Mouse (Mus musculus) forebrain, postnatal 0 days (tissue): ENCODE measurements around the gene Rasl2-9. TPM values are rescaled to one million over a fixed set of nuclear protein-coding genes. Genes with fewer than 3 reads are reported as not detected.

Source experiments
- ATAC-seq: fragments of 200-750 bp; cut with Nextera tagmentation; 2 replicates; pipeline ENCODE4 v1.8.0; 2017; ENCODE audit warnings: mild to moderate bottlenecking, moderate library complexity
- DNase-seq: peaks from one replicate; pipeline ENCODE4 v3.0.0-alpha.2; 2015
- H3K27ac ChIP-seq: fragments of 300-500 bp; sonication (generic); 2 replicates; pipeline ENCODE4 v1.5.1; 2014; ENCODE audit warnings: low read depth, mild to moderate bottlenecking, antibody characterized with exemption, low read length, moderate library complexity, mixed read lengths
- H3K27me3 ChIP-seq: fragments of 300-500 bp; sonication (generic); 2 replicates; pipeline ENCODE4 v1.6.1; 2014; ENCODE audit warnings: mild to moderate bottlenecking, low read length, mixed read lengths; ENCODE audit not compliant: insufficient read depth
- H3K36me3 ChIP-seq: fragments of 300-500 bp; sonication (generic); 2 replicates; pipeline ENCODE4 v1.6.1; 2014; ENCODE audit warnings: mild to moderate bottlenecking, moderate library complexity; ENCODE audit not compliant: insufficient read depth
- H3K4me1 ChIP-seq: fragments of 300-500 bp; sonication (generic); 2 replicates; pipeline ENCODE4 v1.6.1; 2014; ENCODE audit warnings: antibody characterized with exemption; ENCODE audit not compliant: insufficient read depth
- H3K4me2 ChIP-seq: fragments of 300-500 bp; sonication (generic); 2 replicates; pipeline ENCODE4 v1.6.1; 2014; ENCODE audit warnings: low read depth, mild to moderate bottlenecking, moderate library complexity
- H3K4me3 ChIP-seq: fragments of 300-500 bp; sonication (generic); 2 replicates; pipeline ENCODE4 v1.5.1; 2014; ENCODE audit warnings: low read depth, low read length, mixed read lengths
- H3K9ac ChIP-seq: fragments of 300-500 bp; sonication (generic); 2 replicates; pipeline ENCODE4 v1.6.1; 2014; ENCODE audit warnings: mild to moderate bottlenecking
- H3K9me3 ChIP-seq: fragments of 300-500 bp; sonication (generic); 2 replicates; pipeline ENCODE4 v1.6.1; 2016; ENCODE audit warnings: low read length
- CTCF ChIP-seq: sonication (generic); IDR thresholded peaks from 2 replicates; pipeline ENCODE4 v1.5.1; 2016; ENCODE audit warnings: antibody characterized with exemption, control low read depth, low read depth
- WGBS: fragments of 180-500 bp; shearing (Covaris S2); extraction: QIAGEN DNeasy Blood & Tissue Kit; methylation state at CpG from one replicate; pipeline ENCODE4 v1.1.7; 2014; 5-methylcytosine and 5-hydroxymethylcytosine counted together
- polyA plus RNA-seq: library from polyadenylated mRNA; unstranded; fragments of >200 nt; fragmentation: Nextera tagmentation; extraction: Ambion mirVana; gene quantifications from 2 replicates; pipeline ENCODE4 v1.2.1, GENCODE M21; 2015
- total RNA-seq: library from RNA; depleted of rRNA; stranded (reverse); fragments of >200 nt; gene quantifications from 2 replicates; pipeline ENCODE4 v1.2.3, GENCODE M21; 2014

Rasl2-9 gene
- total and polyA plus RNA-seq, 2 experiments from 2014 or later = 0.24 to 0.65 TPM

DNA sequence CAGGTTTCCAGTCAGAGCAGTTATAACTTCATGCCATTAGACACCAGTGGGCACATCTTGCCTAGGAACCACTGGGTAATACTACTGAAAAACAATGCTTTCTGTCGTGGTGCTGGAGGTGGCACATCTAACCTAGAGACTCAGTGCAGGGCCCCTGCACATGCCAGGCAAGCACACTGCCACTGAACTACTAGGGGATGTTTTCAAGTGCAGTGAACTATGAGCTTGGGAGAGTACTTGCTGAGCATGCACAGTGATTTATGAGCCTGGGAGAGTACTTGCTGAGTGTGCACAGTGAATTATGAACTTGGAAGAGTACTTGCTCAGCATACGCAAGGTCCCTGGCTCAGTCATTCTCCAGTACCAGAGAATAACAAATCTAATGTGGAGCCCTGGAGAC lies 23.2 kb downstream of the Rasl2-9 start:
- Histone ChIP-seq H3K9ac (no peak overlapping the region), H3K4me3 (no peak overlapping the region), H3K27me3 (no peaks in the 10 kb centered on the region), H3K4me1 (no peaks in the 10 kb centered on the region), H3K36me3 (peaks cover 16% of the 10 kb centered on the region), H3K4me2 (no peak overlapping the region), H3K9me3 (no peaks in the 10 kb centered on the region), H3K27ac (no peak overlapping the region)
- WGBS = 89% methylated on average over 2 of the region's 2 CpGs
- no peak for TF ChIP-seq CTCF
- DNase-seq = no peak
- ATAC-seq = no peak

DNA sequence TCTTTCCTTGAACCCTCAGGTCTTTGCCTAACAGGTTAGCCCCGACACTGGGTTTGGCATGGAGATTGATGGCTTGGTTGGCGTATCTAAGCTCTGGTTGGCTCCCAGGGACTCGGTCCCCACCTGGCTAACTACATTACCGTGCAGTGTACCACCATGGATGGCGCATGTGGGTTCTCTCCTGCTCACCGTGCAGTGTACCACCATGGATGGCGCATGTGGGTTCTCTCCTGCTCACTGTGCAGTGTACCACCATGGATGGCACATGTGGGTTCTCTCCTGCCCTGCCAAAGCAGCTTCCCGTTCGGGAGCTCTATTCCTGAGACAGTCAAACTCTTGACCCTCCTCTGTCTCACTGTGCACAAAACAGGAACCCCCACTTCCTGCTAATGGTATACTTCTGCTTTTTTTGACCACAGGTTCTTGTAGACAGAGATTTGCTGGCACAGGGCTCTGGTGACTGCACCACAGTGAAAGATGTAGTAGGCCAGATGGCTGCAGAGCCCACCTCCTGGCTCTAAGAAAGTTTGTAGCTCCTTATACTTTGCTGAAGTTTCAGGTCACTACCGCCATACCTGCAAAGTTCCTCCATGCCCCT lies 24.6 kb downstream of the Rasl2-9 start:
- Histone ChIP-seq H3K9ac (no peak overlapping the region), H3K27ac (no peak overlapping the region), H3K9me3 (no peaks in the 10 kb centered on the region), H3K36me3 (peaks cover 29% of the 10 kb centered on the region), H3K4me2 (no peak overlapping the region), H3K4me3 (no peak overlapping the region), H3K4me1 (no peaks in the 10 kb centered on the region), H3K27me3 (no peaks in the 10 kb centered on the region)
- no peak for ATAC-seq
- 95% methylated on average over 10 of the region's 10 CpGs for WGBS
- no peak for TF ChIP-seq CTCF
- no peak for DNase-seq

DNA sequence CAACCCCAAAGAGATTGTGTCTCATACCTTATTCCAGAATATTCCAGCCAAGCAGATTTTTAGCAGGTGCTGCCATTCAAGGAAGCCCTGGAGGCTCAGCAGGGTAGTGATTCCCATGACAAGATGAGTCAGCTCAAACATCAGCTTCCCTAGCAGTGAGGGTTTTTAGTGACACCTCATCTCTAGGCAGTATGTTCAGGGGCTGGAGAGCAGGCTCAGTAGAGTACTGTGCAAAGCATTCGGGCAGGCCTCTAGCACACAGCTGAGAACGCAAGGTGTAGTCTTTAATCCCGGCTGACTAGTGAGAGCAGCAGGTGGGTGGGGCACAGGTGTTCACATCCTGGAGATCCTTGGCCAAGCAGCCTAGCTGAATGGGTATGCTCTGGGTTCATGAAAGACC lies 26.0 kb downstream of the Rasl2-9 start:
- TF ChIP-seq CTCF = no peak
- Histone ChIP-seq H3K9ac (no peak overlapping the region), H3K4me1 (no peaks in the 10 kb centered on the region), H3K27ac (no peak overlapping the region), H3K27me3 (no peaks in the 10 kb centered on the region), H3K36me3 (peaks cover 42% of the 10 kb centered on the region), H3K4me3 (no peak overlapping the region), H3K4me2 (no peak overlapping the region), H3K9me3 (no peaks in the 10 kb centered on the region)
- peak; percentile 26; the same call in 1 of the 2 replicates for ATAC-seq
- 89% methylated on average over 3 of the region's 3 CpGs for WGBS
- DNase-seq = no peak

DNA sequence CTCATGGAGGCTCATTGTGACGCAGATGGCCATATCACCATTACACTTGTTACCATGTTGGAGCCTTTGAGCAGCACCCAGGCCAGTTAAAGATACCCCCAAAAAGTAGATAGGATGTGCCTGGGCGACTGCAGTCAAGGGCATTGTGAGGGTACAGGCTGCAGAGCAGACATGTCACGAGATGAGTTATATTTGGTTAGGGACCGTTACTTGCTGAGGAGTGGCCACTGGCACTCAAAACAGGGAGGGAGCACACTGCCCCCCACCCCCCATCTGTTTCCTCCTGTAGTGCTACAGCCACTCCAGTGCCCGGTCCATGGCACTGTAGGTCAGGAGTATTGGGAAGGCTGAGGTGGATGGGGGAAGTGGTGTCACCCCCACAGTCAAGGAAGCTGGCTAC lies 27.0 kb downstream of the Rasl2-9 start:
- TF ChIP-seq CTCF = no peak
- peaks cover 51% of the 10 kb centered on the region for H3K36me3 ChIP-seq
- no peak overlapping the region for H3K27ac ChIP-seq
- H3K27me3 ChIP-seq = no peaks in the 10 kb centered on the region
- no peak overlapping the region for H3K4me3 ChIP-seq
- H3K9me3 ChIP-seq = no peaks in the 10 kb centered on the region
- WGBS = 95% methylated on average over 5 of the region's 5 CpGs
- H3K4me1 ChIP-seq = no peaks in the 10 kb centered on the region
- H3K4me2 ChIP-seq = no peak overlapping the region
- no peak for ATAC-seq
- no peak overlapping the region for H3K9ac ChIP-seq
- DNase-seq = no peak

DNA sequence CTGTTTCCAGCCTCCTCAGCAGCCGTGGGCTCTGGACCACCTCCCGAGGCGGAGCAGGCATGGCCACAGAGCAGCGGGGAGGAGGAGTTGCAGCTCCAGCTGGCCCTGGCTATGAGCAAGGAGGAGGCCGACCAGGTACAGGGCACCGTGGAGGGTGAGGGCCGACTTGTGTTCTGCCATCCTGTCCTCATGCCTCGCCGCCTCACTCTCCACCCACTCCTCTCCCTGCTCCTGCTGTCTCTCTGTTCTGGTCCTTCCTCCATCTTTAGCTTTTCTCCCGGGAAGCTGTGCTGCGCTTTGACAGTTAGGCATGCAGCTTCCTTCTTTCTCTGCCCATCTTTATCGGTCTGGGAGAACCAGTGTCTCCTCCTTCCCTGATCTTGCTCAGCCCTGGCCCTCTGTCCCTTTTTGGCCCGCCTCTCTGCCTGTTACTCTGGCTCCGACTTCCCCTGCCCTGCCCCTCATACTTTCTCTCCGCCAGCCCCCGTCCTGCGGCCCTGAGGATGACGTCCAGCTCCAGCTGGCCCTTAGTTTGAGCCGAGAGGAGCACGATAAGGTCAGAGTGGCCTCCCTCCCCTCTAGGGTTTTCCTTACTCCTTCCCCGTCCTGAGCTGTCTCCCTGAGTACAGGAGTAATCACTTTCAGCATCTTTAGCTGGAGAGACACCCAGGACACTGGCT lies 32.8 kb downstream of the Rasl2-9 start:
- no peak overlapping the region for H3K4me3 ChIP-seq
- 85% methylated on average over 21 of the region's 21 CpGs for WGBS
- no peaks in the 10 kb centered on the region for H3K4me1 ChIP-seq
- no peak for ATAC-seq
- H3K36me3 ChIP-seq = peaks cover 73% of the 10 kb centered on the region
- no peak for DNase-seq
- H3K9ac ChIP-seq = no peak overlapping the region
- no peak overlapping the region for H3K4me2 ChIP-seq
- no peak overlapping the region for H3K27ac ChIP-seq
- H3K9me3 ChIP-seq = no peaks in the 10 kb centered on the region
- no peaks in the 10 kb centered on the region for H3K27me3 ChIP-seq
- TF ChIP-seq CTCF = no peak

DNA sequence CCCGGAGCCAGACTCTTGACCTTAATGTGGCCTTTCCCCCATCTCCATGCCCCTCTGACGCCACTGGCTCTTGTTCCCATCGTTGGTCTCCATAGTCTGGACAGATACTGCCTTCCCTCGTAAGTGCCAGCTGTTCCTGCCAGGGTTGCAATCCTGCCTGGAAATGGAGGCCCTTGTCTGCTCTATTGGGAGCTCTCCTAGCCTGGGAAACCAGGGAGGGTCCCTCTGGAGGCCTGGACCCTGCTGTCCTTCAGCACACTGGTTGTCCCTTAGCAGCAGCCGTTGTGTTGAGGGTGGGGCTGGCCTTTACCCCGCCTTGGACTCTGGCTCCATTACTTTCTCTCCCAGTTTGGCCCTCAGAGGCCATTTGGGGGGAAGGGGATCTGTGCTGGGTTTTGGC lies 33.4 kb downstream of the Rasl2-9 start:
- H3K4me3 ChIP-seq = no peak overlapping the region
- TF ChIP-seq CTCF = no peak
- H3K9ac ChIP-seq = no peak overlapping the region
- H3K9me3 ChIP-seq = no peaks in the 10 kb centered on the region
- H3K27ac ChIP-seq = no peak overlapping the region
- H3K4me1 ChIP-seq = no peaks in the 10 kb centered on the region
- H3K27me3 ChIP-seq = no peaks in the 10 kb centered on the region
- H3K36me3 ChIP-seq = peaks cover 67% of the 10 kb centered on the region
- ATAC-seq (no peak), DNase-seq (no peak)
- WGBS = 90% methylated on average over 6 of the region's 6 CpGs
- no peak overlapping the region for H3K4me2 ChIP-seq

DNA sequence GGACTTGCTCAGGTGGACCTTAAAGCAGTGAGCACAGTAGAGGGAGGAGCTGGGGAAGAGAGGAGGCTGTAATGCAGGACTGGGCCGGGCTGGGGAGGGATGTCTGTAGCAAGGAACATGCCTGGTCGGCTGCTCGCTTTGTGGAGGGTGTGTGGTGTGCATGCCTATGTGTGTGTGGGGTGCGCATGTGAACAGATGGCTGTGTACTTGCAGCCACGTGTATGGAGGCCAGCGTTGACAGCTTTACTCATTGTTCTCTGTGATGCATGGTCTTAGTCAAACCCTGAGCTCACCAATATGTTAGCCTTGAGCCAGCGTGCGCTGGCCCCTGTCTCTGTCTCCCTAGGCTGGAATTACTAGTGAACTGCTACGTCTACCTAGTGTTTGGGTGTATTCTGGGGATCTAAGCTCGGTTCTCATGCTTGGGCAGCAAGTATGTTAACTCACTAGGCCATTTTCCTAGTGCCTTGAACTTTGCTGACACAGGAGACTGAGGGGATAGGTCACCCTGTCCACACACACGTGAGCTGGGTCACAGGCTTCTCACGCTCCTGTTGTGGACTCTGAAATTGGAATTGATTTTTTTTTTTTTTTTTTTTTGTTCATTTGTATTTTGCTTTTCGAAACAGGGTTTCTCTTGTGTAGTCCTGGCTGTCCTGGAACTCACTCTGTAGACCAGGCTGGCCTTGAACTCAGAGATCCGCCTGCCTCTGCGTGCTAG lies 34.6 kb downstream of the Rasl2-9 start:
- H3K4me2 ChIP-seq = no peak overlapping the region

More for the DNA sequence above, 34.6 kb downstream of the Rasl2-9 start:
- ATAC-seq (no peak), DNase-seq (no peak)
- TF ChIP-seq CTCF = no peak
- H3K27ac ChIP-seq = no peak overlapping the region
- H3K4me1 ChIP-seq = no peaks in the 10 kb centered on the region
- H3K36me3 ChIP-seq = peaks cover 59% of the 10 kb centered on the region
- 89% methylated on average over 15 of the region's 15 CpGs for WGBS
- no peak overlapping the region for H3K9ac ChIP-seq
- H3K9me3 ChIP-seq = no peaks in the 10 kb centered on the region
- H3K27me3 ChIP-seq = no peaks in the 10 kb centered on the region
- H3K4me3 ChIP-seq = no peak overlapping the region
